Mouse (Mus musculus): ENCODE data around the gene Ankfy1.

GRCm38 (mm10) chr11:72760781-72761180 is 71.0 kb downstream of the Ankfy1 start:
- TF ChIP-seq CTCF (conservative IDR thresholded peaks at IDR 0.05; ENCODE audit: low read length), result no peak
- no peak for TF ChIP-seq NANOG (IDR thresholded peaks at IDR 0.05; ENCODE audit: borderline replicate concordance, low read length)
- no peak for TF ChIP-seq POU5F1 (IDR thresholded peaks at IDR 0.05; ENCODE audit: borderline replicate concordance, low read length)
